Mouse (Mus musculus): ENCODE measurements at regions not wholly inside any gene's neighbourhood (a gene's known extent, or its start where the extent isn't known, plus 50 kb on each side); places are given as distances from the start of the nearest gene placed in this dataset.

DNA sequence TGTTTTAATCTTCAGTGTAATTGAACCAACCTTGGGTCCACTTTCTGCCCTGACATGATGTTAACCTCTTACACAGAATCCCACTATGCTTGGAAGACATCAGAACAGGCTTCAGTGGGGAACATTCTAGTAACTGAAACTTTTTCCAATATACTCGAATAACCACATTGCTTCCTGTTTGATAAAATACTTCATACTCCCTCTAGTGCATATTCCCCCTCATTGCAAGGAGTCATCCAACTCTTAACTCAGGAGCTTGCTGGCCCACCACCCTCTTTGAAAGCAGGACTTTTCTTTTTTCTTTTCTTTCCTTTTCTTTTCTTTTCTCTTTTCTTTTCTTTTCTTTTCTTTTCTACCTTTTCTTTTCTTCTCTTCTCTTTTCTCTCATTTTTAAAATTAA, 123.6 kb upstream of the Sptlc3 start:
- DNase-seq (ENCODE audit: extremely low spot score) = peak; percentile 27

DNA sequence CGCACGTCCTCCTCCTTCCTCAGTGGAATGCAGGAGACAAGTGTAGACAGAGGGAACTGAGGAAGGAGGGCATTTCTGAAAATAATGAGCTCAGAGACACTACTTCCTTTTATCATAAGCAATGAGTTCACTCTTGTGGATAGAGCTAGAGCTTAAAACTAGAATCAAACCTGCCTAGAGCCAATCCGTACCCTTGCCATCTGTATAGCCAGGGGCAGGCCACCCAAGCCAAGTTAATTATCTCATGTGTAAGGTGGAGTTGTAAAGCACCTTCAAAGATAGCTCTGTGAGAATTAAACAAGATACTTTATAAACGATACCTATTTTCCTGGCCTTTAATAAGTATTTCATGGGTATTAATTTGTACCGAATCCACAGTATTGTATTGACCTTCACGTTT, 113.4 kb upstream of the Sptlc3 start:
- DNase-seq (ENCODE audit: extremely low spot score) = no peak

DNA sequence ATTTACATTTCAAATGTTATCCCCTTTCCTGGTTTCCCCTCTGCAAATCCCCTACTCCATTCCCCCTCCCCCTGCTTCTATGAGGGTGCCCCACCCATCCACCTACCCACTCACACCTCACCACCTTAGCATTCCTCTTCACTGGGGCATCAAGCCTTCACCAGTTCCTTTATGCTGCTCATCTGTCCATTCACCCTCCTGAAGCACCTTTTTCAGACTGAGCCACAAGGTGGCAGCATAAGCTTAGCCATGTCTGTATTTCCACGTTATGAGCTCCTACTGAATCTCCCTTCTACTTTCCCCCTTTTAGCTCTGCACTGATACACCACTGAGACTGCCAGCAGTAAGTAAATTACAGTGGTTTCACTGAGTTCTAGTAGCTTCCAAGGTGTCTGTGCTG, 112.1 kb upstream of the Sptlc3 start:
- DNase-seq (ENCODE audit: extremely low spot score) = peak; percentile 74

DNA sequence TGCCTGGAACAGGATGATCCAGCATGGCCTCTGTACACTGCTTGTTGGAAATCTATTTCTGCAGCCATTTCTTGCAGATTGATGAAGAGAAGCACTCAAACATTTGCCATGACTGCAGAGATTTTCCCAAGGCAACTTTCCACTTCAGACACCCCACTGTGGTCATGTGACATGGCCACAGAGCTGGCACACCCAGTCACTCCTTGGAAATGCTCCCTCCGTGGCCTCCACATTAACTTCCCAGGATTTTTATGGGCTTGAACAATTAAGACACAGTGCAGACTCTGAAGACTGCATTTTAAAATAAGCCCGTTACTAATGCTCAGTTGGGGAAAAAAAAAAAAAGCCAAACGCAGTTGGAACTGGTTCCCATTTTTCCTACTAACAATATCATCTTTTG, 80.2 kb upstream of the Sptlc3 start:
- no peak for DNase-seq (ENCODE audit: extremely low spot score)

DNA sequence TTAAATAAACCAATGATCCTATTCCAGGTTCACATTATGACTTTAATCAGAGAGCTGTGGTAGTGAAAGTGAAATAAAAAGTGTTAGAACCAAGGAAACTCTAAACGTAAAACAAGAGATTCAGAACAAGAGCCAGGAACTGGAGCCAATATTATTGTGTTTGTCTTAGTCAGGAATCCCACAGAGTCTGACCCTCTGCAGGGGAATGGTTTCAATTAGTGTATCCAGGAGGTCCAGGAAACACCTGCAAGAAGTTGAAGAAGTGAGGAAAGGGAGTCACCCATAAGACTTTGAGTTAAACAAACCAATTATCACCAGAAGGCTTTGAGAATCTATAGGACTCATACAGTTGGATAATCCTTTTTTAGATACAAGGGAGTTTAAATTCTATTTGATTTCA, 76.2 kb upstream of the Sptlc3 start:
- no peak for DNase-seq (ENCODE audit: extremely low spot score)

DNA sequence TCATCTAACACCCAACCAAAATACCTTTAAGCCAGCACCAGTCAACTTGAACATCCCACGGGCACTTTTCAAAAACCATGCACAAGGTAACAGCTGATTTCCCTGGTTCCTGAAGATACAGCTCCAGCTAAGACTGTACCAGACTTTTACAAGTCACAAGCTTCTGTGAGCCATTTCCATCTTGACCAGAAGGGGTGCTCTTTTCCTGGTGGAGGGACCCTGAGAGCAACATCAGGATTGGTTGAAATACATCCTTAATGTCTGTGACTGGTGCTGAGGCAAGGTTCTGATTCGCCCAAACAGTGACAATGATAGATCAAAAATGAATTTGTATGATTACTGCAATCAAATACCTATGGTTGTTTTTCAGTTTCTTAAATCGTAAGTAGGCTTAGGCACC, 71.0 kb upstream of the Sptlc3 start:
- no peak for DNase-seq (ENCODE audit: extremely low spot score)

DNA sequence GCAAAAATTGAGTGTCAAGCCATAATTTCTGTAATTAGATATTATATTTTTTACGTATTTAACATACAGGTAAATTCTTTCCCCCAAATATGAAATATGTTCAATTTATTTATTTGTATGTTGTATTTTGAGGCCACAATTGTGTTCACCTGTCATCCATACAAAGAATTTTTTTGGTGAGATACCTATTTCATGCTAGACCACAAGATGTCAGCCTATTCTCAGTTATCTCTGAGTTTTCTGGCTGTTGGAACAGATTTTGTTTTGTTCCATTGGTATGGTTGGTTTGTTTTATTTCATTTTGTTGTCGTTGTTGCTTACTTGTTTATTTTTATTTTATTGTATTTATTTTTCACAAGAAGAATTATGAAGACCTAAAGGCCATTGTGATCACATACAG, 70.3 kb upstream of the Sptlc3 start:
- no peak for DNase-seq (ENCODE audit: extremely low spot score)

Data from embryo, embryonic 9.5 days (tissue).